Mouse (Mus musculus) left cerebral cortex, adult 2 months (tissue): Measurements from ENCODE around the gene Srrm3. TPM values are rescaled to one million over a fixed set of nuclear protein-coding genes. Genes with fewer than 3 reads are reported as not detected.

ENCODE experiments used
- DNase-seq, 2 experiments: peaks; one replicate each; pipeline ENCODE4 v3.0.0; 2021 to 2022; ENCODE audit warnings: low spot score in 2 of 2, mixed read lengths in 1 of 2; ENCODE audit errors: extremely low spot score in 1 of 2
- H3K27ac ChIP-seq: fragments of 200-600 bp; 2 replicates; pipeline ENCODE4 v1.8.1; 2022
- H3K4me3 ChIP-seq: fragments of 200-600 bp; 2 replicates; pipeline ENCODE4 v1.8.1; 2022
- CTCF ChIP-seq: fragments of 200-600 bp; IDR thresholded peaks from 2 replicates; pipeline ENCODE4 v1.8.1; 2022; ENCODE audit warnings: antibody characterized with exemption, mild to moderate bottlenecking, moderate library complexity
- intact Hi-C: fragments of 180-260 bp; cut with DNase I; formaldehyde crosslinking; loops from one replicate; pipeline ENCODE4 v1.15.1; 2025
- total RNA-seq, 2 experiments: library from RNA; stranded (reverse); gene quantifications; 2 replicates each; pipeline ENCODE4 v1.2.3; 2021

Srrm3 gene
- total RNA-seq, 2 experiments from 2014 or later = 97.9 to 109 TPM

DNA sequence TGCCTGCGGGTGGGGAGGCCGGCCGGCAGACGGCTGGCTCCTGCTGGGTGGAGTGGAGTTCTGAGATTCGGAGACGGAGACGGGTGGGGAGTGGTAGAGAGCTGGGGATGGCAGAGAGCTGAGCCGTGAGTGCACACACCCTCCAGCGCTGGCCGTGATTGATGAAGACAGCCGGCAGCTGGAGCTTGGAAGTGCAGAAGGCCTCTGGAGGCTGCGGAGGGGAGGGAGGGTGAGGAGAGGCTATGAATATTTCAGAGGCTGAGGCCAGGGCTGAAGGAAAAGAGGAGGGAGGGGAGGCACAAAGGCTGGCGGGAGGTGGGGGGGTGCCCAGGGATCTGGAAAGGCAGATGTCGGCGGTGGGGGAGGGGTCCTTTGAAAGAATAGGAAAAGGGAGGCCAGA is 44.3 kb downstream of the Srrm3 start:
- Histone ChIP-seq H3K4me3 (no peak overlapping the region), H3K27ac (peak overlapping the region; percentile 28; the same call in 1 of the 2 replicates)
- intact Hi-C loops = loop anchor here (10.0 kb wide), 1 partner anchor 216 kb away; the partner anchor contains the start of gene Rhbdd2
- peak; percentile 29 to 40 for DNase-seq
- TF ChIP-seq CTCF = no peak

DNA sequence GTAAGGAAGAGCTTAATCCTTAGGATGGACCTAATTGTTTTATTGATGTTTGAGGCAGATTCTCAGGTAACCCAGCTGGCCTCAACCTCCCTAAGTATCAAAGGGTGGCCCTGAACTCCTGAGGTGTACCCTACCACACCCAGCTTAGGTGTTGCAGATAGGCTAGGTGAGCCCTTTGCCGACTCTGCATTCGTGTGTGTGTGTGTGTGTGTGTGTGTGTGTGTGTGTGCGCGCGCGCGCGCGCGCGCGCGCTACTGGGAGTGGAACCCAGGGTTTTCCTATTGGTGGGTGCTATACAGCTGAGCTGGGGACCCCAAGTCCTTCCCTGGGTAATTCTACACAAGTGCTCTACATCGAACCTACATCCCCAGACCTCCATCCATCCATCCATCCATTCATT is 44.8 kb downstream of the Srrm3 start:
- no peak for TF ChIP-seq CTCF
- Histone ChIP-seq H3K4me3 (no peak overlapping the region), H3K27ac (no peak overlapping the region)
- DNase-seq = no peak
- intact Hi-C loops = loop anchor here (10.0 kb wide), 1 partner anchor 217 kb away; the partner anchor contains the start of gene Rhbdd2

- H3K27ac ChIP-seq = no peak overlapping the region
- intact Hi-C loops = loop anchor here (10.0 kb wide), 1 partner anchor 218 kb away; the partner anchor contains the start of gene Rhbdd2
- TF ChIP-seq CTCF = no peak
- H3K4me3 ChIP-seq = no peak overlapping the region
- DNase-seq = no peak
Measured at GRCm38 (mm10) chr5:135852421-135852820, 45.7 kb downstream of the Srrm3 start.

- H3K4me3 ChIP-seq = no peak overlapping the region
- intact Hi-C loops = loop anchor here (10.0 kb wide), 1 partner anchor 219 kb away; the partner anchor contains the start of gene Rhbdd2
- TF ChIP-seq CTCF = no peak
Measured at GRCm38 (mm10) chr5:135853731-135854130, 47.0 kb downstream of the Srrm3 start.

DNA sequence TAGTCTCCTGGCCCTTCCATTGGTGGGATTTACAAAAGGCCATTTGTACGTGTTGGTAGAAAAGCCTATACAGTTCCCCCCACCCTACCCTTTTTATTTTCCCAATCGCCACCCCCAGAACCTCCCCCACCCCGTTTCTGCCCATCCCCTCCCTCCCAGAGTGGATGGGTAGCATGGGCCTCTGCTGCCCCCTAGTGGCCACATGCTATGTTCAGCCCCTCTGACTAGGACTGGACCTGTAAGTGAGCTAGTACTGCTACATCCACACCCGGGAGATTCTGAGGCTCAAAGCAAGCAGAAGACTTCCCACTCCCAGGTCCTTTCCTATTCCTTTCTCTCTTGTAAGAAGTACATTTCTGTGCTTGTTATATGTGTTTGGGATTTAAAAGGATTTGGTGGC is 48.5 kb downstream of the Srrm3 start:
- intact Hi-C loops = loop anchor here (1.0 to 10.0 kb wide), 2 partner anchors 61 to 220 kb away; partner anchors contain the start of gene Rhbdd2
- peak; percentile 76 to 86 for DNase-seq
- peak; percentile 72 for TF ChIP-seq CTCF
- no peak overlapping the region for H3K27ac ChIP-seq
- H3K4me3 ChIP-seq = no peak overlapping the region

More at GRCm38 (mm10) chr5:135853731-135854130, 47.0 kb downstream of the Srrm3 start:
- no peak overlapping the region for H3K27ac ChIP-seq
- DNase-seq = no peak

DNA sequence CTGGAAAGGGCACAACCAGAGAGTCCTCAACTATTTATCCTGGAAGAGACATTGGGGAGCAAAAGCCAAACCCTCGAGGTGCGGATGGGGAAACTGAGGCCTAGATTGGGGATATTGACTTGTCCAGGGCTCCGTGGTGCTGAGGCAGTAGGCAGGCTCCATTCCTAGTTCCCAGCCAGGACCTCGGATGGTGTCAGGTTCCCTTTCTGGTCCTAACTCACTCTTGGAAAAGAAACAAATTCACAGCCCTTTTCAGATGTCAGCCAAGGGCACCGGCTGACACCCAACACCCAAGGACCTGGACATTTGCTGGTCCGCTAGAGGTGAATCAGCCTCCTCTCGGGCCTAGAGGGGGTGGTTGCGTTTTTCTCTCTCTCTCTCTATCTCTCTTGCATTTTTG is 60.0 kb downstream of the Srrm3 start:
- intact Hi-C loops = no loop called here
- Histone ChIP-seq H3K27ac (no peak overlapping the region), H3K4me3 (no peak overlapping the region)
- no peak for TF ChIP-seq CTCF
- no peak for DNase-seq

- Histone ChIP-seq H3K4me3 (peak overlapping the region; percentile 49), H3K27ac (peak overlapping the region; percentile 76)
- intact Hi-C loops = no loop called here
- no peak; the same call in 1 of the 2 replicates for TF ChIP-seq CTCF
- DNase-seq = peak; percentile 52 to 67
Measured at GRCm38 (mm10) chr5:135867637-135868593, 61.2 kb downstream of the Srrm3 start.

GRCm38 (mm10) chr5:135868653-135869052 is 62.0 kb downstream of the Srrm3 start:
- H3K4me3 ChIP-seq = peak overlapping the region; percentile 49
- peak overlapping the region; percentile 76 for H3K27ac ChIP-seq
- no peak for DNase-seq
- intact Hi-C loops = no loop called here
- TF ChIP-seq CTCF = no peak

DNA sequence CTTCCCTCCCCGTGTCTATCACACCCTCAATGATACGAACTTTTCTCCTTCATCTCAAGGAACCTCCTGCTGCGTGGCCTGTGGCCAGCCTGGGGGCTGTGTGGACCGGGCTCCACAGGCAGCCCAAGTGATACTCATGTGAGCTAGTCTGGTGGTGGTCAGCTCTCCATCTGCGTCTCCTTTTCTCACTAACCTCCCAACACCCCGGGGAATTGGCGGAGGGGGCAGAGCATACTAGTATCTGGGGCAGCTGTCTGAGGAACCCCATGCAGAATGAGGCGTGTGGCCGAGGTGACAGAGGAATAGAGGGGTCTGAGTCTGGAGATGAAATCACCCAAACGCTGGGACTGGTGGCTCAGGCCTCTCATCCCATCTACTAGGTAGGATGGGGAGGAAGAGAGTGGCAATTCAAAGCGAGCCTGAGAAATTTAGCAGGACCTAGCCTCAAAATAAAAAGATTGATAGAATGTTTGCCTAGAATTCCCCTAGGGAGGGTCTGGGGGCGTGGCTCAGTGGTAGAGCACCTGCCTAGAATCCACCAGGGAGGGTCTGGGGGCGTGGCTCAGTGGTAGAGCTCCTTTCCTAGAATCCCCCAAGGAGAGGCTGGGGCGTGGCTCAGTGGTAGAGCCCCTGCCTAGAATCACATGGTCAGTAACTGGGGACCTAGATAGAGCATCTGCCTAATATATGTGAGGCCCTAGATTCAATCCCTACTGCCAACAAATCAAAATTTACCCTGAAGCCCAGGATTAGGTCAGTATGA is 63.2 kb downstream of the Srrm3 start:
- no peak overlapping the region for H3K4me3 ChIP-seq
- intact Hi-C loops = no loop called here
- no peak for TF ChIP-seq CTCF
- no peak overlapping the region for H3K27ac ChIP-seq
- DNase-seq = no peak

- TF ChIP-seq CTCF = no peak
- intact Hi-C loops = no loop called here
- DNase-seq = no peak
- Histone ChIP-seq H3K4me3 (no peak overlapping the region), H3K27ac (no peak overlapping the region)
Measured at GRCm38 (mm10) chr5:135870505-135870904, 63.8 kb downstream of the Srrm3 start.

GRCm38 (mm10) chr5:135872996-135873395 is 66.3 kb downstream of the Srrm3 start:
- Histone ChIP-seq H3K4me3 (no peak overlapping the region), H3K27ac (no peak overlapping the region)
- no peak for DNase-seq
- TF ChIP-seq CTCF = no peak
- intact Hi-C loops = no loop called here

GRCm38 (mm10) chr5:135873753-135874152 is 67.1 kb downstream of the Srrm3 start:
- DNase-seq = no peak
- no peak overlapping the region for H3K27ac ChIP-seq
- TF ChIP-seq CTCF = no peak
- intact Hi-C loops = no loop called here
- H3K4me3 ChIP-seq = no peak overlapping the region
